Mouse (Mus musculus) olfactory bulb, adult 2 months (tissue): ENCODE results near the gene Kirrel3.

Experiments
- CTCF ChIP-seq: fragments of 200-500 bp; IDR thresholded peaks from 2 replicates; pipeline ENCODE4 v1.5.1; 2012; ENCODE audit warnings: low read depth, mild to moderate bottlenecking, low read length, moderate library complexity; ENCODE audit not compliant: insufficient read depth
- POLR2A ChIP-seq: fragments of 200-500 bp; IDR thresholded peaks from 2 replicates; pipeline ENCODE4 v1.6.1; 2012; ENCODE audit warnings: mild to moderate bottlenecking, low read depth, low read length, moderate library complexity; ENCODE audit not compliant: insufficient read depth

DNA sequence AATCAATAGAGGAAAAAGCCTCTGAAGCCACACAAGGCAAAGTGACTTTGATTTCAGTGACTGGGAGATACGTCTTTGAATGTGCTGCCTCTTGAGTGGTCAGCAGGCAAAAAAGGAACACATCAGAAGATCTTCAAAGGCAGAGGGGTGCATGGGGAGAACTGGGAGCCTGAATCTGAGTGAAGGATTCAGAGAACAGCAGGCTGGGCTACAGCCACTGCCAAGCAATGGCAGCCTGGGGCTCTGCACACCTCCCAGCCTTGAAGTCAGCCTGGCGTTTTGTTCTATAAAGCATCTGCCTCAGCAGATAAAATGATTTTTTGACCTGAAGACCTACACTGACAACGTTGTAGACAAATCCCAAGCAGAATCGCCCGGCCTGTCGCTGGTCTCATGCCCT is 93.5 kb downstream of the Kirrel3 start:
- TF ChIP-seq CTCF (no peak), POLR2A (no peak)
